Mouse (Mus musculus) spleen, adult 10 weeks (tissue): ENCODE measurements around the gene Exd2. TPM values are rescaled to one million over a fixed set of nuclear protein-coding genes. Genes with fewer than 3 reads are reported as not detected.

Experiments
- polyA plus RNA-seq: library from polyadenylated mRNA; stranded (reverse); fragments of 350-450 nt; fragmentation: Illumina TruSeq; extraction: RNeasy Lipid Tissue Mini Kit (QIAGEN cat#74804); gene quantifications from one replicate; pipeline ENCODE4 v1.2.3, GENCODE M21; 2015; ENCODE audit warnings: low replicate concordance; ENCODE audit not compliant: insufficient read depth

The Exd2 gene
- 47.0 TPM for polyA plus RNA-seq

GRCm38 (mm10) chr12:80462942-80463651, at the start of gene Exd2:
Exd2 (plus strand) TSS chr12:80463095.

GRCm38 (mm10) chr12:80436336-80436976, 26.4 kb upstream of the Exd2 start, which contains the start of gene Dcaf5:
Dcaf5 (minus strand) TSS chr12:80436601.

DNA sequence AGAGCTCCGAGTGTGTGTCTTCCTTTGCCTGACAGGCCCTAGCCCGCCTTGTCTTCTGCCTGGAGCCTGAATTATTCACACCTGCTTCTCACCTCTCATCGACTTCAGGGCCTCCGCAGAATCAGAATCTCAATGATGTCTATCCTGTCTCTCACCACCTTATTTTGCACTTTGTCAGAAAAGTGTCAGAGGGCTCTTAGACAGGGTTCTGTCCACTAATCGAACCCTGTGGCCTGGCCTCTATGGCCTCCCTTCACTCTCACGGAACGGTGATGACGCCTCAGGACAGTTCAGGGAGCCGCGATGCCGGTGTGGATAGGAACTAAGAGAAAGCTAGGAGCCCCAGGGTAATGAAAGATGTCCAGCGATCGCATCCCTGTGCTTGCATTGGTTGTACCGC, 55.1 kb downstream of the Exd2 start, which contains the start of gene Galnt16:
Galnt16 (plus strand) TSS at position 301 of the 400 bp plus-strand sequence.

Other genes with a start within 250 kb of the Exd2 start
- gene Actn1, start 202.7 kb upstream of the Exd2 start, polyA plus RNA-seq: 131 TPM
- gene Dcaf5, start 26.5 kb upstream of the Exd2 start, polyA plus RNA-seq: 23.7 TPM
- 2.2 TPM for gene Galnt16, start 55.2 kb downstream of the Exd2 start, polyA plus RNA-seq
- 33.5 TPM for gene Slc39a9, start 180.8 kb downstream of the Exd2 start, polyA plus RNA-seq
- gene Erh, start 181.2 kb downstream of the Exd2 start, polyA plus RNA-seq: 151 TPM
- not detected for gene Plekhd1, start 229.5 kb downstream of the Exd2 start, polyA plus RNA-seq